In genomic region chr5:16229384-16229783, GRCm38 (mm10) we compare ENCODE assay signal across 12 mouse cellular contexts.
DNase-seq lines count a peak whose midpoint lies in the region; ATAC-seq and TF ChIP-seq lines count a peak whose summit lies in the region.
"Had no signal": no experiment of that assay in that cellular context is flagged by ENCODE, and none has a peak within 500 bp of the region (broad histone marks: within the 10 kb centered on the region; RNA-seq: fewer than 3 reads in every experiment).

No protein-coding gene starts in this region.

- DNase-seq in heart, adult 2 months, result peak; percentile 5 to 20
- no peak for DNase-seq in neural tube, embryonic 10.5 days (ENCODE audit: extremely low spot score, low spot score)
- DNase-seq in spleen, adult 18-20 months, result no peak
- no peak for DNase-seq in yolk sac, embryonic 10.5 days (ENCODE audit: low spot score)
- DNase-seq: right cerebral cortex, postnatal 14 days; thymus, adult 2 months had no signal

- no peak for TF ChIP-seq POLR2A in heart, adult 2 months (IDR thresholded peaks at IDR 0.05; ENCODE audit: insufficient read depth, low read depth, low read length)

- no peaks in the 10 kb centered on the region for H3K27me3 ChIP-seq in heart, adult 2 months (ENCODE audit: control insufficient read depth, insufficient read depth, low read length)
- H3K27me3 ChIP-seq in heart, embryonic 11.5 days (ENCODE audit: control insufficient read depth, insufficient read depth, low read length), result no peaks in the 10 kb centered on the region
- no peaks in the 10 kb centered on the region for H3K27me3 ChIP-seq in neural tube, embryonic 13.5 days
- no peaks in the 10 kb centered on the region for H3K27me3 ChIP-seq in lung, embryonic 15.5 days
- H3K27me3 ChIP-seq: heart, embryonic 13.5 days; intestine, embryonic 15.5 days; liver, embryonic 12.5 days had no signal

- no peak for TF ChIP-seq EP300 in heart, adult 2 months (IDR thresholded peaks at IDR 0.05; ENCODE audit: insufficient read depth, low read depth, low read length)

- H3K9me3 ChIP-seq in heart, embryonic 11.5 days (replicated peaks; ENCODE audit: control insufficient read depth, low read length), result no peaks in the 10 kb centered on the region
- no peaks in the 10 kb centered on the region for H3K9me3 ChIP-seq in neural tube, embryonic 13.5 days
- no peaks in the 10 kb centered on the region for H3K9me3 ChIP-seq in lung, embryonic 15.5 days
- H3K9me3 ChIP-seq: heart, embryonic 13.5 days; intestine, embryonic 15.5 days; liver, embryonic 12.5 days had no signal

- no peaks in the 10 kb centered on the region for H3K36me3 ChIP-seq in heart, adult 2 months (ENCODE audit: control insufficient read depth, insufficient read depth, low read length)
- no peaks in the 10 kb centered on the region for H3K36me3 ChIP-seq in heart, embryonic 11.5 days (ENCODE audit: control insufficient read depth, insufficient read depth, low read length)
- no peaks in the 10 kb centered on the region for H3K36me3 ChIP-seq in neural tube, embryonic 13.5 days
- no peaks in the 10 kb centered on the region for H3K36me3 ChIP-seq in lung, embryonic 15.5 days
- H3K36me3 ChIP-seq: heart, embryonic 13.5 days; intestine, embryonic 15.5 days; liver, embryonic 12.5 days had no signal

- intact Hi-C loops in heart, adult 2 months (cut with DNase I), result no loop called here

- no peaks in the 10 kb centered on the region; the same call in 1 of the 2 replicates for H3K4me1 ChIP-seq in heart, adult 2 months (ENCODE audit: control insufficient read depth, insufficient read depth, low read length)
- H3K4me1 ChIP-seq in heart, embryonic 11.5 days (ENCODE audit: control insufficient read depth, insufficient read depth, low read length), result no peaks in the 10 kb centered on the region
- H3K4me1 ChIP-seq in neural tube, embryonic 13.5 days (replicated peaks), result peaks cover 7% of the 10 kb centered on the region; the same call in 1 of the 2 replicates
- no peaks in the 10 kb centered on the region for H3K4me1 ChIP-seq in lung, embryonic 15.5 days
- H3K4me1 ChIP-seq: heart, embryonic 13.5 days; intestine, embryonic 15.5 days; liver, embryonic 12.5 days had no signal

- TF ChIP-seq CTCF in heart, adult 2 months (IDR thresholded peaks at IDR 0.05), result no peak

- H3K27ac ChIP-seq in heart, adult 2 months, result no peak overlapping the region
- no peak overlapping the region for H3K27ac ChIP-seq in heart, embryonic 11.5 days (ENCODE audit: low read depth, low read length)
- no peak overlapping the region for H3K27ac ChIP-seq in neural tube, embryonic 13.5 days (replicated peaks)
- H3K27ac ChIP-seq in lung, embryonic 15.5 days, result no peak overlapping the region
- H3K27ac ChIP-seq: heart, embryonic 13.5 days; intestine, embryonic 15.5 days; liver, embryonic 12.5 days had no signal

- H3K79me2 ChIP-seq in heart, adult 2 months (replicated peaks; ENCODE audit: control insufficient read depth, insufficient read depth, low read length), result no peaks in the 10 kb centered on the region

- no peak for ATAC-seq in heart, embryonic 11.5 days (replicated peaks; ENCODE audit: insufficient number of reproducible peaks, low FRiP score, low TSS enrichment)
- 0 out of 2 replicates have a peak, but pooled peaks have one; percentile 40 for ATAC-seq in neural tube, embryonic 13.5 days (ENCODE audit: low read depth)
- peak; percentile 89; the same call in 1 of the 2 replicates for ATAC-seq in lung, embryonic 15.5 days (ENCODE audit: borderline replicate concordance, extremely low read depth, low FRiP score, low TSS enrichment)
- ATAC-seq: intestine, embryonic 15.5 days; liver, embryonic 12.5 days had no signal

- H3K4me3 ChIP-seq in heart, adult 2 months, result no peak overlapping the region
- no peak overlapping the region for H3K4me3 ChIP-seq in heart, embryonic 11.5 days (ENCODE audit: low read depth, low read length)
- no peak overlapping the region for H3K4me3 ChIP-seq in neural tube, embryonic 13.5 days
- H3K4me3 ChIP-seq in lung, embryonic 15.5 days, result no peak overlapping the region
- H3K4me3 ChIP-seq: heart, embryonic 13.5 days; intestine, embryonic 15.5 days; liver, embryonic 12.5 days had no signal

- WGBS in heart, adult 2 months, result 60% methylated on average over 3 of the region's 3 CpGs
- 80% methylated on average over 3 of the region's 3 CpGs for WGBS in heart, embryonic 11.5 days (ENCODE audit: insufficient replicate concordance)
- WGBS in neural tube, embryonic 13.5 days, result 86% methylated on average over 3 of the region's 3 CpGs
- WGBS in lung, embryonic 15.5 days, result 47% methylated on average over 3 of the region's 3 CpGs

- no peak overlapping the region for H3K4me2 ChIP-seq in heart, embryonic 11.5 days
- no peak overlapping the region for H3K4me2 ChIP-seq in neural tube, embryonic 13.5 days
- H3K4me2 ChIP-seq in lung, embryonic 15.5 days, result no peak overlapping the region
- H3K4me2 ChIP-seq: heart, embryonic 13.5 days; intestine, embryonic 15.5 days; liver, embryonic 12.5 days had no signal

- no peak overlapping the region for H3K9ac ChIP-seq in heart, adult 2 months (ENCODE audit: low read depth, low read length)
- H3K9ac ChIP-seq in heart, embryonic 11.5 days (ENCODE audit: low read depth, low read length), result no peak overlapping the region
- H3K9ac ChIP-seq in neural tube, embryonic 13.5 days, result no peak overlapping the region
- no peak overlapping the region for H3K9ac ChIP-seq in lung, embryonic 15.5 days
- H3K9ac ChIP-seq: heart, embryonic 13.5 days; intestine, embryonic 15.5 days; liver, embryonic 12.5 days had no signal

Comparison
In these comparisons a context has a peak if more than half of its experiments do, and no peak if none do; other contexts are left out.
1. DNase-seq: peak in heart, adult 2 months (2 of 2); none in neural tube, embryonic 10.5 days (single experiment), spleen, adult 18-20 months (0 of 2) and yolk sac, embryonic 10.5 days (single experiment).